Mouse (Mus musculus): ENCODE measurements at regions not wholly inside any gene's neighbourhood (a gene's known extent, or its start where the extent isn't known, plus 50 kb on each side); places are given as distances from the start of the nearest gene placed in this dataset.
"Not testable (repeated sequence)": the region's sequence is repeated elsewhere in the genome, so short reads cannot be mapped to it uniquely, and the experiment has no call there.

DNA sequence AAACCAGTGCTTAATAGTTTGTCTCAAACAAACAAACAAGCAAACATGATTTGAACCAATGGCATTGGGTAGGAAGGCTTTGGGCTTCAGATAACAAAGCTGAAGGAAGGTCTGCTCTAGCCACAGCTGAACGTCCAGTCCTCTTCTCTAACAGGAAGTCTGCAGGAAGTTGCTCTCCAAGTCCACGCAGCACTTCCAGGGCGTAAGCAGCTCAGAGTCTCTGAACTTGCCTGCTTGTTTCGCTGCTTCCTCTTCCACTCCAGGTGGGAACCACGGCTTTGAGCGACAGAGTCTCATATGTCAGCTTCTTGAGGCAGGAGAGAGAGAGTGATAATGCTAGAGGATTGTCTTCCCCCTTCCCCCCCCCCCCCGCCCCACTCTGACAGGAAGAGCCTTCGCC, 123.6 kb downstream of the Tnfrsf21 start:
- no peak for DNase-seq (ENCODE audit: low spot score in 2 of 2)

GRCm38 (mm10) chr17:43141740-43142139, 125.4 kb downstream of the Tnfrsf21 start:
- DNase-seq (ENCODE audit: low spot score in 2 of 2): no peak

DNA sequence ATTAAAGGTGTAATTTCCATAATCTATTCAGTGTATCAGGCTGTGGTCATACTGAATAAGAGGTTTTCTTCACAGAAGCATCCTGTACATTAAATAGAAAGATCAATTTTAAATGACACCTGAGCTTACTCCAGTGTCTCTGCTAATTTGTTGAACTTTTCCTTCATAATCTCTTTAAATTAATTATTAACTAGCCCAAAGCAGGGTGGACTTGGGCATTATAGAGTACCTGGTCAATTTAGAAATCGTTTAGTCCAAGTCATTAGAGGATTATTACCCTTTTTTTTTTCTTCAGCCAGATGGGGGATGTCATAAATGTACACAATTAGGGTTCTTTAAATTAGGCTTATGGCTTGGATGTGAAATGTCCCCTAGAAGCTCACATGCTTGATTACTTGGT, 124.4 kb upstream of the Adgrf1 start:
- no peak for DNase-seq (ENCODE audit: low spot score in 2 of 2)

DNA sequence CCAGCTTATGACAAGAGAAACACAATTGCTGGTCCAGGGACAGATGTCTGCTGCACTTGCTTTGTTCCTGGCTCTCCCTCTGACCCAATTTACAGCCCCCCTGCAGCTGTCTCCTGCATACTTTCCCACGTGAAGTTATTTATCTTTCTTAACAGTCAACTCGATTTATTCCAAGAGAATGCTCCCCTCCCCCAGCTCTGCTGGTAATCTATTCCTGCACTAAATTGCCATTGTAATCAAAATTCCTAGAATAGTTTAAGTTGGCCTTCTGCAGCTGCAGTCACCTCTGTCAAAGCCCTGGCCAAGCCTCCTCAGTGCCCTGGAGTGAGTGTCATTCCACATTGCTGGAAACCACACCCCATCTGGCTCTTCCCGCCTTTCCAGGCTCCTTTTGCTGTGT, 122.2 kb upstream of the Adgrf1 start:
- DNase-seq (ENCODE audit: low spot score in 2 of 2): no peak

- DNase-seq (ENCODE audit: low spot score in 2 of 2): no peak
Measured at GRCm38 (mm10) chr17:43152620-43153019, 117.5 kb upstream of the Adgrf1 start.

GRCm38 (mm10) chr17:43155271-43155670, 114.9 kb upstream of the Adgrf1 start:
- DNase-seq (ENCODE audit: low spot score in 2 of 2): not testable (repeated sequence)

DNA sequence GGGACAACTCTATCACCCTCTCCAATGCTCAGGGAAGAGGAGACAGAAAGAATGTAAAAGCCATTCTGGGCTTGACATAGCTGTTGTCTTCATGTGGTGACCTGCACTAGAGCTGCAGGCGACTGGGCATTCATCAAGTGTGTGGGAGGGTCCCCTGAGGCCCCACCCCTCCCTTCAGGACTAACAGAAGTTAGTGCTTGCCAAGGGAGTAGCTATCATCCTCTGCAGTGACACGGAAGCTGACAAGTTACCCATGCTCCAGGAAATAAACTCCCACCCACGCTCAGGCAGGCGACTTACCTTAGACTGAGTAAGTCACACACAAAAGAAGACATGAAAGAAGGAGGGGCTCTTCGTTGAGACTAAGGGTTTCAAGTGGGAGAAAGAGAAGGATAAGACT, 114.0 kb upstream of the Adgrf1 start:
- no peak for DNase-seq (ENCODE audit: low spot score in 2 of 2)

DNA sequence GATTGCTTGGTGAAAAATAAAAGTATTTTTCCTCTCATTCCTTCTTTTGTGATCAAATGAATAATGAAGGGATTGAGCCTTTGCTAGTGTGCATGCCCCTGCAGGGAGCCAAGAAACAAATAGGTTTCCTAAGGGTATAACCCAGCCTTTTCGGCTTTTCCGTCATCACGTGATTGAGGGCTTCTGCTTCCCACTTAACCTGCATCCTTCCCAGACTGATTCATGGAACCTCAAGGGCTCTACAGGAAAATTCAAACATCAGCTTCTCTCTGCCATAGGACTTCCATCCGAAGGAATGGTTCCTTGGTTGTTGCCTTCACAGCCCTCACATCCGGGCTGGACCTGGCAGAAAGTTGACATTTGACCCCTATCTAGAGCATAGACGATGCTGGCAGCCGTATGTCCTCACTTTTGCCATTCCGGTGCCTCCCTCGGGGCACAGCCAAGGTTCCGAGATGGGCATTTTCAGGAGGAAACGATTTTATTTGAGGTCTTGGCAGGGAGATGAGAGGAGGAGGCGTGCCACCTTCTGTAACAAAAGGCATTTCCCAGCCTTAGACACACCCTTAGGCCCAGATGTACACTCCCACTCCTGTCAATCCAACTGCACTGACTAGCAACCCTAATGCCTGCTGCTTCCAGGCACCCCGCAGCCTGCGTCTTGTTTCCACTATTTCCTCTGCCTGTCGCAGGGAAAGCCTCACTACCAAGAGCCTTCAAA, 112.2 kb upstream of the Adgrf1 start:
- peak in 1 of 2 experiments; percentile 19 for DNase-seq (ENCODE audit: low spot score in 2 of 2)

DNA sequence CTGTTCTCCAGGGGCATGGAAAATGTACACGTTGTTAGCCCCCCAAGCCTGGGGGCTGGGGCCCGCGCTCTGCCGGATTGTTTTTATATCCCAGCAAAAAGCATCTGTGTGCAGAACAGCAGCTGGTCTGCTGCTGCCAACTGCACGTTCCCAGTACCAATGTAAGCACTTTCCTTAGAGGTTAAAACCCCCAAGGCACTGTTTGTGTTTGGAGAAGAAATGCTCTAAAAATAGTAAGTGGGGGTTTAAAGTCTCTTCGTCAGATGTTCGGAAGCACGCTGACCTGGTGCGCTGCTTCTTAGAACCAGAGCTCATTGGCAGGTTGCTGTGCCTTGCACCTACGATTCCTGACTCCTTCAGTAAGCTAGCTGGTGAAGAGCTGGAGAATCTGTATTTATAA, 111.4 kb upstream of the Adgrf1 start:
- no peak for DNase-seq (ENCODE audit: low spot score in 2 of 2)

GRCm38 (mm10) chr17:43161306-43161705, 108.8 kb upstream of the Adgrf1 start:
- DNase-seq (ENCODE audit: low spot score in 2 of 2): not testable (repeated sequence)

GRCm38 (mm10) chr17:43163126-43163525, 107.0 kb upstream of the Adgrf1 start:
- no peak for DNase-seq (ENCODE audit: low spot score in 2 of 2)

DNA sequence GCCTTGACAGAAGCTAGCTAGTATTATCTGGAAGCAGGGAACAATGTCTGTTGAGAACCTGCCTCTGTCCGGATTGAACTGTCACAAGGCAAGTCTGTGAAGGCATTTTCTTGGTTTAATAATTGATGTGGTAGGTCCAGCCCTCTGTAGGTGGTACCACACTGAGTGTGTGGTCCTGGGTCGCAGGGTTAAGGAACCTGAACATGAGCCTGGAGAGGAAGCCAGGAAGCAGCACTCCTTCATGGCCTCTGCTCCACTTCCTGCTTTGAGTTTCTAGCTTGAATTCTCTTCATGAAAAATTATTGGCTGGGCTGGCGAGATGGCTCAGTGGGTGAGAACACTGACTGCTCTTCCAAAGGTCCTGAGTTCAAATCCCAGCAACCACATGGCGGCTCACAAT, 104.0 kb upstream of the Adgrf1 start:
- no peak for DNase-seq (ENCODE audit: low spot score in 2 of 2)

DNA sequence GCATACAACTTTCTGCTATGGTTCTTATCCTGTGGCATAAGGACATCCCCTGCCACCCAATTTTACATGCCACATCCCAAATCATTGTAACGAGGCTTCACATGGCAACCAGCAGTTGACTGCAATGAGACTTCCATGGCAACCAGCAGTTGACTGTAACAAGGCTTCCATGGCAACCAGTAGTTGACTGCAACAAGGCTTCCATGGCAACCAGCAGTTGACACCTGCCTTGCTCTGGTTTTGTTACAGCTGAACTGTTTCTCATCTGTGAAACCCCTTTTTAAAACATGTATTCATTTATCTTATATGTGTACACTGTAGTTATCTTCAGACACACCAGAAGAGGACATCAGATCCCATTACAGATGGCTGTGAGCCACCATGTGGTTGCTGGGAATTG, 100.7 kb upstream of the Adgrf1 start:
- DNase-seq (ENCODE audit: low spot score in 2 of 2): no peak

DNA sequence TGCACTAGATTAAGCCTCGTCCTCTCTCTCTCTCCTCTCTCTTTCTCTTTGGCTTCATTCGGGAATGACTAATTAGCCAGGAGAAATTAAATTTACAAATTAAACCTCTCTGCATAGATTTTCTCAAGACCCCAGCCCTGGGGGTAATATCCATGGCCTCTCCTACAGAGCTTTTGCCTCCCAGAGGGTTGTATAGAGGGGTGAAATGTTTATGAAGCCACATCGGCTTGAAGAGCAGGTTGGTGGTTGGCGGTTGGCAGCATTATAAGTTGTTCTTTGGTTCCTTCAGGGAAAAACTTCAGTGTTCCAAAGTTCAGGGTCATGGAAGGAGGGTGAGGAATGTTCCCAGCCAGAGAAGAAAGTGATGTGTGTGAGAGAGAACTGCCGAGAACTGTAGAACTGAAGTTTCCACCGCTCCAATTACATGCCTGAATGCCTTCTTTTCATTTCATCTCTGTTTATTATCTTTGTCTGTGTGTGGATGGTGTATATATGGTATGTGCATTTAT, 97.4 kb upstream of the Adgrf1 start:
- DNase-seq (ENCODE audit: low spot score in 2 of 2): no peak

GRCm38 (mm10) chr17:43174860-43175259, 95.3 kb upstream of the Adgrf1 start:
- DNase-seq (ENCODE audit: low spot score in 2 of 2): no peak

GRCm38 (mm10) chr17:43177244-43177643, 92.9 kb upstream of the Adgrf1 start:
- no peak for DNase-seq (ENCODE audit: low spot score in 2 of 2)

DNA sequence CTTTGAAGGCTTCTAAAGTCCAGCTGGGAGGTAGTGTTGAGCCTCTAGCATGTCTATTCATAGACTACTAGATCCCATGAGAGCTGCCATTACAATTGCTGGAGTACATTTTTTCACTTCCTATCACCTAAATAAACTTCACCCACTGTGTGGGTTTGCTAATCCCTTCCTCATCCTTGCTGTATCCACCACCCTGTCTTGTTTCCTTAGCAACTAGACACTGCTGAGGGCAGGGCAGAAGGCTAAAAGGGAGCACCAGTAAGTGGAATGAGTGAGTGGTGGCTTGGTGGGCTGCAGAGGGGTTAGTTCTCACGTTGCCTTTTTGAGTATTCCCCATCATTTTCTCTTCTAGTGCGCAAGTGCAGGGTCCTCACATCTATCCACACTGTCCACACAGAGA, 80.1 kb upstream of the Adgrf1 start:
- no peak for DNase-seq (ENCODE audit: low spot score in 2 of 2)

DNA sequence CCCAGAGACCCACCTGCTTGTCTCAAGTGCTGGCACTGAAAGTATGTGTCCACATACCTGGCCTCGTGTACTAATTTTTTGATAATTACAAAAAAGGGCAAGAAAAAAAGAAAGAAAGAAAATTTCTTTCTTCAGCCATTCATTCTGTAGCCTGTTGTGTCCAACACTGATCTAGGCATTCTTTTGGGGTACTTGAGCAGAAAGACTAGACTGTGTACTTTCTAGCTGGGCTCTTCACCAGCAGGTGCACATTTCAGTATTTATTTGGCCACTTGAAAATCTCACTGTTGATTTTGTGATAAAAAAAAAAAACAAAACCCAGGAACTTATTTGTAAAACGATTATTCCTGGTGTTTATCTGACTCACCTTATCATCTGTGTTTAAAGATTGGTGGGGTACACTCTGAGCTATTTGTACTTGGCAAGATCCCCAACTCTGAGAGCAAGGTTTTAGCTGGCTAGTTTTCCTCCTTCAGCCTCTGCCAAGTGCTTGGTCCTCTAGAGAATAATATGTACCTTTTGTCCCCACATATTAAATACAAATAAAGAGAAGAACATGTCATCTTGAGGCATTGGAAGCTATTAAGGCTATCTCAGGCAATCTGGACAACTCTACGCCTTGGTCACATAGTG, 79.2 kb upstream of the Adgrf1 start:
- no peak for DNase-seq (ENCODE audit: low spot score in 2 of 2)

- no peak for DNase-seq (ENCODE audit: low spot score in 2 of 2)
Measured at GRCm38 (mm10) chr17:43197232-43197631, 72.9 kb upstream of the Adgrf1 start.

GRCm38 (mm10) chr17:43200832-43201231, 69.3 kb upstream of the Adgrf1 start:
- DNase-seq (ENCODE audit: low spot score in 2 of 2): no peak

- no peak for DNase-seq (ENCODE audit: low spot score in 2 of 2)
Measured at GRCm38 (mm10) chr17:43206701-43207470, 63.2 kb upstream of the Adgrf1 start.

DNA sequence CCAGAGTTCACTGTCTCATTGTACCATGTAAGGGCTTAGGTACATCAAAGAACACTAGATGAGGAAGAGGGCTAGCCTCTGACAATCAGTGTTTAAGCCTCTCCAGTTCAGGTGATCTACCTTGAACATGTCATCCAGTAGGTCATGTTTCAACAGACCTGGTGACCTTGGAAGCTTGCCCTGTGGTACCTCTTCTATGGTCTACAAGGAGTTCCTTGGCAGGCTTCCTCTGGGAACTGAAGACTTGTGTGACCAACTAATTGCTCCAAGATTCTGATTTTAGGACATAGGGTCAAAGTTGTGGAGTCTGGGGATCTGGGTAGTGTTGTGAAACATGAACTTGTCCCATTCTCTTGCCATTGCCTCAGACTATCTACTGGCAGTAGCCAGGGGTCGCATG, 60.4 kb upstream of the Adgrf1 start:
- DNase-seq (ENCODE audit: low spot score in 2 of 2): no peak

- DNase-seq (ENCODE audit: low spot score in 2 of 2): no peak
Measured at GRCm38 (mm10) chr17:43214038-43214437, 56.1 kb upstream of the Adgrf1 start.

Data from frontal cortex, postnatal 25 days (tissue).